Mouse (Mus musculus): ENCODE measurements around the gene Fth1.

Fth1 gene

GRCm38 (mm10) chr19:9964205-9964916, 16.0 kb upstream of the Fth1 start:
- no peak for DNase-seq

- no peak for DNase-seq
These were observed 14.1 kb upstream of the Fth1 start for GRCm38 (mm10) chr19:9966096-9966867.

- no peak for DNase-seq
These were observed 12.2 kb upstream of the Fth1 start for GRCm38 (mm10) chr19:9968081-9968787.

GRCm38 (mm10) chr19:9974853-9975252, 5.5 kb upstream of the Fth1 start:
- DNase-seq: peak; percentile 52 to 61

GRCm38 (mm10) chr19:9977085-9977484, 3.3 kb upstream of the Fth1 start:
- DNase-seq: no peak

GRCm38 (mm10) chr19:9978431-9978951, 1.9 kb upstream of the Fth1 start:
- no peak for DNase-seq

- DNase-seq: no peak
These were observed 1.2 kb upstream of the Fth1 start for GRCm38 (mm10) chr19:9979156-9979555.

- no peak for DNase-seq
These were observed 1.2 kb downstream of the Fth1 start for GRCm38 (mm10) chr19:9981621-9982020.

GRCm38 (mm10) chr19:9982151-9982851, 1.9 kb downstream of the Fth1 start:
- DNase-seq: peak; percentile 92 to 94

GRCm38 (mm10) chr19:9982852-9983542, 2.6 kb downstream of the Fth1 start:
- DNase-seq: peak; percentile 58 to 72

- DNase-seq: no peak
These were observed 4.0 kb downstream of the Fth1 start for GRCm38 (mm10) chr19:9984111-9985055.

GRCm38 (mm10) chr19:9985190-9985899, 4.9 kb downstream of the Fth1 start:
- no peak for DNase-seq

- DNase-seq: no peak
These were observed 5.6 kb downstream of the Fth1 start for GRCm38 (mm10) chr19:9985900-9986421.

- DNase-seq: no peak
These were observed 6.8 kb downstream of the Fth1 start for GRCm38 (mm10) chr19:9987192-9987591.

- DNase-seq: no peak
These were observed 7.2 kb downstream of the Fth1 start for GRCm38 (mm10) chr19:9987593-9987992.

- no peak for DNase-seq
These were observed 8.9 kb downstream of the Fth1 start for GRCm38 (mm10) chr19:9989171-9989883.

- DNase-seq: no peak
These were observed 9.5 kb downstream of the Fth1 start for GRCm38 (mm10) chr19:9989884-9990256.

GRCm38 (mm10) chr19:9991304-9991703, 10.9 kb downstream of the Fth1 start:
- DNase-seq: peak; percentile 69 to 81

All from spleen, adult 18-20 months (tissue).